Mouse (Mus musculus): ENCODE measurements around the gene Nfe2l1. TPM values are rescaled to one million over a fixed set of nuclear protein-coding genes. Genes with fewer than 3 reads are reported as not detected.

Gene Nfe2l1
- polyA plus RNA-seq, 1 experiment: 63.0 TPM

- WGBS: 44% methylated on average over 9 of the region's 9 CpGs
Measured at GRCm38 (mm10) chr11:96837298-96837697, 7.5 kb upstream of the Nfe2l1 start.

GRCm38 (mm10) chr11:96834127-96834526 is 4.4 kb upstream of the Nfe2l1 start:
- DNase-seq (ENCODE audit: low read depth in 1 of 2, low spot score in 2 of 2): no peak

More at GRCm38 (mm10) chr11:96837298-96837697, 7.5 kb upstream of the Nfe2l1 start:
- DNase-seq (ENCODE audit: low read depth in 1 of 2, low spot score in 2 of 2): no peak
- Histone ChIP-seq H3K4me3 (ENCODE audit: extremely low read depth, insufficient read depth, insufficient read length) (no peak overlapping the region), H3K36me3 (ENCODE audit: control insufficient read depth, insufficient read depth, low read length) (no peaks in the 10 kb centered on the region), H3K27me3 (ENCODE audit: control insufficient read depth, insufficient read depth, low read length) (no peaks in the 10 kb centered on the region), H3K4me1 (ENCODE audit: control insufficient read depth, insufficient read depth, insufficient read length) (no peaks in the 10 kb centered on the region), H3K27ac (ENCODE audit: insufficient read depth, low read length) (no peak overlapping the region)
- TF ChIP-seq POLR2A (IDR thresholded peaks at IDR 0.05; ENCODE audit: low read depth, low read length) (no peak), CTCF (IDR thresholded peaks at IDR 0.05; ENCODE audit: extremely low read depth, insufficient read depth, insufficient read length, insufficient replicate concordance) (peak; percentile 25; the same call in 1 of the 2 replicates)

GRCm38 (mm10) chr11:96832973-96833372 is 3.2 kb upstream of the Nfe2l1 start:
- Histone ChIP-seq H3K27me3 (ENCODE audit: control insufficient read depth, insufficient read depth, low read length) (no peaks in the 10 kb centered on the region), H3K27ac (ENCODE audit: insufficient read depth, low read length) (no peak overlapping the region), H3K4me1 (ENCODE audit: control insufficient read depth, insufficient read depth, insufficient read length) (no peaks in the 10 kb centered on the region), H3K4me3 (ENCODE audit: extremely low read depth, insufficient read depth, insufficient read length) (no peak overlapping the region), H3K36me3 (ENCODE audit: control insufficient read depth, insufficient read depth, low read length) (no peaks in the 10 kb centered on the region)
- DNase-seq (ENCODE audit: low read depth in 1 of 2, low spot score in 2 of 2): peak in 1 of 2 experiments; percentile 37
- TF ChIP-seq CTCF (IDR thresholded peaks at IDR 0.05; ENCODE audit: extremely low read depth, insufficient read depth, insufficient read length, insufficient replicate concordance): no peak
- TF ChIP-seq POLR2A (IDR thresholded peaks at IDR 0.05; ENCODE audit: low read depth, low read length): no peak
- WGBS: 46% methylated on average over 2 of the region's 2 CpGs

More at GRCm38 (mm10) chr11:96834127-96834526, 4.4 kb upstream of the Nfe2l1 start:
- H3K27ac ChIP-seq (ENCODE audit: insufficient read depth, low read length): no peak overlapping the region
- 93% methylated on average over 1 of the region's 1 CpGs for WGBS
- H3K27me3 ChIP-seq (ENCODE audit: control insufficient read depth, insufficient read depth, low read length): no peaks in the 10 kb centered on the region
- H3K4me1 ChIP-seq (ENCODE audit: control insufficient read depth, insufficient read depth, insufficient read length): no peaks in the 10 kb centered on the region
- TF ChIP-seq CTCF (IDR thresholded peaks at IDR 0.05; ENCODE audit: extremely low read depth, insufficient read depth, insufficient read length, insufficient replicate concordance) (no peak), POLR2A (IDR thresholded peaks at IDR 0.05; ENCODE audit: low read depth, low read length) (no peak)
- no peaks in the 10 kb centered on the region for H3K36me3 ChIP-seq (ENCODE audit: control insufficient read depth, insufficient read depth, low read length)
- no peak overlapping the region for H3K4me3 ChIP-seq (ENCODE audit: extremely low read depth, insufficient read depth, insufficient read length)

- 86% methylated on average over 3 of the region's 3 CpGs for WGBS
- TF ChIP-seq CTCF (IDR thresholded peaks at IDR 0.05; ENCODE audit: extremely low read depth, insufficient read depth, insufficient read length, insufficient replicate concordance): no peak
- TF ChIP-seq POLR2A (IDR thresholded peaks at IDR 0.05; ENCODE audit: low read depth, low read length): no peak
- Histone ChIP-seq H3K27ac (ENCODE audit: insufficient read depth, low read length) (no peak overlapping the region), H3K36me3 (ENCODE audit: control insufficient read depth, insufficient read depth, low read length) (peaks cover 3% of the 10 kb centered on the region; the same call in 1 of the 2 replicates), H3K27me3 (ENCODE audit: control insufficient read depth, insufficient read depth, low read length) (no peaks in the 10 kb centered on the region), H3K4me3 (ENCODE audit: extremely low read depth, insufficient read depth, insufficient read length) (no peak overlapping the region), H3K4me1 (ENCODE audit: control insufficient read depth, insufficient read depth, insufficient read length) (no peaks in the 10 kb centered on the region; the same call in 1 of the 2 replicates)
- DNase-seq (ENCODE audit: low read depth in 1 of 2, low spot score in 2 of 2): no peak
Measured at GRCm38 (mm10) chr11:96832541-96832940, 2.8 kb upstream of the Nfe2l1 start.

GRCm38 (mm10) chr11:96831516-96831915 is 1.7 kb upstream of the Nfe2l1 start:
- no peak for TF ChIP-seq POLR2A (IDR thresholded peaks at IDR 0.05; ENCODE audit: low read depth, low read length)
- TF ChIP-seq CTCF (IDR thresholded peaks at IDR 0.05; ENCODE audit: extremely low read depth, insufficient read depth, insufficient read length, insufficient replicate concordance): no peak
- Histone ChIP-seq H3K4me1 (ENCODE audit: control insufficient read depth, insufficient read depth, insufficient read length) (no peaks in the 10 kb centered on the region; the same call in 1 of the 2 replicates), H3K36me3 (ENCODE audit: control insufficient read depth, insufficient read depth, low read length) (peaks cover 9% of the 10 kb centered on the region), H3K27ac (ENCODE audit: insufficient read depth, low read length) (no peak overlapping the region), H3K27me3 (ENCODE audit: control insufficient read depth, insufficient read depth, low read length) (no peaks in the 10 kb centered on the region), H3K4me3 (ENCODE audit: extremely low read depth, insufficient read depth, insufficient read length) (no peak overlapping the region)
- no peak for DNase-seq (ENCODE audit: low read depth in 1 of 2, low spot score in 2 of 2)
- WGBS: 92% methylated on average over 4 of the region's 4 CpGs

- TF ChIP-seq POLR2A (IDR thresholded peaks at IDR 0.05; ENCODE audit: low read depth, low read length) (no peak), CTCF (IDR thresholded peaks at IDR 0.05; ENCODE audit: extremely low read depth, insufficient read depth, insufficient read length, insufficient replicate concordance) (no peak)
- DNase-seq (ENCODE audit: low read depth in 1 of 2, low spot score in 2 of 2): no peak
- no peaks in the 10 kb centered on the region; the same call in 1 of the 2 replicates for H3K4me1 ChIP-seq (ENCODE audit: control insufficient read depth, insufficient read depth, insufficient read length)
- H3K27ac ChIP-seq (ENCODE audit: insufficient read depth, low read length): peak overlapping the region; percentile 95
- no peaks in the 10 kb centered on the region for H3K27me3 ChIP-seq (ENCODE audit: control insufficient read depth, insufficient read depth, low read length)
- WGBS: 26% methylated on average over 13 of the region's 13 CpGs
- peak overlapping the region; percentile 80 for H3K4me3 ChIP-seq (ENCODE audit: extremely low read depth, insufficient read depth, insufficient read length)
- H3K36me3 ChIP-seq (ENCODE audit: control insufficient read depth, insufficient read depth, low read length): peaks cover 9% of the 10 kb centered on the region
Measured at GRCm38 (mm10) chr11:96830539-96831216, 910 bp upstream of the Nfe2l1 start.

- Histone ChIP-seq H3K4me1 (ENCODE audit: control insufficient read depth, insufficient read depth, insufficient read length) (peaks cover 3% of the 10 kb centered on the region; the same call in 1 of the 2 replicates), H3K4me3 (ENCODE audit: extremely low read depth, insufficient read depth, insufficient read length) (peak overlapping the region; percentile 81), H3K27me3 (ENCODE audit: control insufficient read depth, insufficient read depth, low read length) (no peaks in the 10 kb centered on the region), H3K27ac (ENCODE audit: insufficient read depth, low read length) (peak overlapping the region; percentile 95), H3K36me3 (ENCODE audit: control insufficient read depth, insufficient read depth, low read length) (peaks cover 9% of the 10 kb centered on the region)
- no peak for TF ChIP-seq CTCF (IDR thresholded peaks at IDR 0.05; ENCODE audit: extremely low read depth, insufficient read depth, insufficient read length, insufficient replicate concordance)
- TF ChIP-seq POLR2A (IDR thresholded peaks at IDR 0.05; ENCODE audit: low read depth, low read length): peak; percentile 56
- WGBS: under 1% methylated on average over 32 of the region's 33 CpGs
- peak; percentile 27 to 80 for DNase-seq (ENCODE audit: low read depth in 1 of 2, low spot score in 2 of 2)
Measured at GRCm38 (mm10) chr11:96829403-96829812, 360 bp downstream of the Nfe2l1 start.
